Mouse (Mus musculus): ENCODE data around the gene Mtmr12. TPM values are rescaled to one million over a fixed set of nuclear protein-coding genes. Genes with fewer than 3 reads are reported as not detected.

Mtmr12 gene
- polyA plus RNA-seq, 2 experiments: 16.6 to 20.7 TPM

- no peak overlapping the region for H3K9ac ChIP-seq (ENCODE audit: low read depth, low read length, severe bottlenecking)
- H3K4me3 ChIP-seq (replicated peaks; ENCODE audit: low read length): no peak overlapping the region
- WGBS: 56% methylated on average over 4 of the region's 4 CpGs
- ATAC-seq (ENCODE audit: low FRiP score, low read depth) (no peak), DNase-seq (ENCODE audit: low spot score) (no peak)
- no peaks in the 10 kb centered on the region for H3K9me3 ChIP-seq (ENCODE audit: control insufficient read depth, low read length)
- H3K27me3 ChIP-seq (ENCODE audit: control insufficient read depth, insufficient read depth, low read length): no peaks in the 10 kb centered on the region
- H3K36me3 ChIP-seq (ENCODE audit: control insufficient read depth, insufficient read depth, low read length): peaks cover 65% of the 10 kb centered on the region
- H3K4me2 ChIP-seq (replicated peaks; ENCODE audit: low read depth, low read length, severe bottlenecking): no peak overlapping the region
- no peak overlapping the region for H3K27ac ChIP-seq (replicated peaks; ENCODE audit: low read depth, low read length)
- H3K4me1 ChIP-seq (ENCODE audit: control insufficient read depth, insufficient read depth, low read length): peaks cover 3% of the 10 kb centered on the region; the same call in 1 of the 2 replicates
- no peak for TF ChIP-seq POLR2A (IDR thresholded peaks at IDR 0.05; ENCODE audit: borderline replicate concordance, extremely low read depth, insufficient read depth, insufficient read length)
These were observed 31.2 kb downstream of the Mtmr12 start for GRCm38 (mm10) chr15:12235983-12236382.

DNA sequence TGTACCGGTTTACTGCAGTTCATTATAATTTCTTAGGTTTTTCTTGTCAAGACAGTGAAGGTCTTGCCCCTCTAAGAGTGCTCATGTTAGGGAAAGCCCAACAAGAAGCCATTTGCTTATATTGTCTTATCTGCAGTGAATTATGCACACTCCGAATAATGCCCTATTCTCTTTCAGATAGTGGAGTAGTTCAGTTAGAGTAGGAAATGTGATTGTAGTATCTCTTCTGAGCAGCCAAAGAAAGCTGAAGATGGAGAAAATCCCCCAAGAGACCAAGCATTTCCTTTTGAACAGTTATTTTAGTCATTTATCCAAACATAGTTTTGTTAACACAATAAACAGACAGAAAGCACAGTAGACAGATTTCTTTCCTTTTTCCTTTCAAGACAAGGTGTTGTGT lies 32.1 kb downstream of the Mtmr12 start:
- ATAC-seq (ENCODE audit: low FRiP score, low read depth) (no peak), DNase-seq (ENCODE audit: low spot score) (no peak)
- no peak for TF ChIP-seq POLR2A (IDR thresholded peaks at IDR 0.05; ENCODE audit: borderline replicate concordance, extremely low read depth, insufficient read depth, insufficient read length)
- Histone ChIP-seq H3K9ac (ENCODE audit: low read depth, low read length, severe bottlenecking) (no peak overlapping the region), H3K9me3 (ENCODE audit: control insufficient read depth, low read length) (no peaks in the 10 kb centered on the region), H3K4me1 (ENCODE audit: control insufficient read depth, insufficient read depth, low read length) (peaks cover 3% of the 10 kb centered on the region; the same call in 1 of the 2 replicates), H3K4me2 (replicated peaks; ENCODE audit: low read depth, low read length, severe bottlenecking) (no peak overlapping the region), H3K36me3 (ENCODE audit: control insufficient read depth, insufficient read depth, low read length) (peaks cover 65% of the 10 kb centered on the region), H3K27me3 (ENCODE audit: control insufficient read depth, insufficient read depth, low read length) (no peaks in the 10 kb centered on the region), H3K27ac (replicated peaks; ENCODE audit: low read depth, low read length) (no peak overlapping the region), H3K4me3 (replicated peaks; ENCODE audit: low read length) (no peak overlapping the region)
- 86% methylated on average over 2 of the region's 2 CpGs for WGBS

DNA sequence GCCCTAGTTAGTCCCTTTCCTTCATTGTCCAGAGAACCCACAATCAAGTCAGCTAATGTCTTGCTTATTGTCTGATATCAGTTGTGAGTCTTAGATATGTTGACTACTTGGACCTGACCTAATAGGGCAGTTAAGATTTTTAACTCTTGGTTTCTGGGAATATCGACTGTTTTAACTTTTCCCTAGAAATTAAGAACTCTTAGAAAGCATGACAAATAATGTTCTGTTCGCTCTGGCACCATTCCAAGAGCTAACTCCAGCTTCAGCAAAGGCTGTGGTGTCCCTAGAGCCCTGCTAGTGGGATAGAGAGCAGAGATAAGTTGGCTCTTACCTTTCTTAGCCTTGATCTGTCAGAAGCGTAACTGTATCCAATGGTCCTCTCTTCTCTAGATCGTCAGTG lies 32.7 kb downstream of the Mtmr12 start:
- no peak overlapping the region for H3K9ac ChIP-seq (ENCODE audit: low read depth, low read length, severe bottlenecking)
- ATAC-seq (ENCODE audit: low FRiP score, low read depth) (no peak), DNase-seq (ENCODE audit: low spot score) (no peak)
- H3K36me3 ChIP-seq (ENCODE audit: control insufficient read depth, insufficient read depth, low read length): peaks cover 64% of the 10 kb centered on the region
- no peak for TF ChIP-seq POLR2A (IDR thresholded peaks at IDR 0.05; ENCODE audit: borderline replicate concordance, extremely low read depth, insufficient read depth, insufficient read length)
- no peaks in the 10 kb centered on the region for H3K9me3 ChIP-seq (ENCODE audit: control insufficient read depth, low read length)
- no peaks in the 10 kb centered on the region for H3K27me3 ChIP-seq (ENCODE audit: control insufficient read depth, insufficient read depth, low read length)
- no peaks in the 10 kb centered on the region for H3K4me1 ChIP-seq (ENCODE audit: control insufficient read depth, insufficient read depth, low read length)
- no peak overlapping the region for H3K4me3 ChIP-seq (replicated peaks; ENCODE audit: low read length)
- no peak overlapping the region for H3K27ac ChIP-seq (replicated peaks; ENCODE audit: low read depth, low read length)
- no peak overlapping the region for H3K4me2 ChIP-seq (replicated peaks; ENCODE audit: low read depth, low read length, severe bottlenecking)
- WGBS: 81% methylated on average over 4 of the region's 4 CpGs

DNA sequence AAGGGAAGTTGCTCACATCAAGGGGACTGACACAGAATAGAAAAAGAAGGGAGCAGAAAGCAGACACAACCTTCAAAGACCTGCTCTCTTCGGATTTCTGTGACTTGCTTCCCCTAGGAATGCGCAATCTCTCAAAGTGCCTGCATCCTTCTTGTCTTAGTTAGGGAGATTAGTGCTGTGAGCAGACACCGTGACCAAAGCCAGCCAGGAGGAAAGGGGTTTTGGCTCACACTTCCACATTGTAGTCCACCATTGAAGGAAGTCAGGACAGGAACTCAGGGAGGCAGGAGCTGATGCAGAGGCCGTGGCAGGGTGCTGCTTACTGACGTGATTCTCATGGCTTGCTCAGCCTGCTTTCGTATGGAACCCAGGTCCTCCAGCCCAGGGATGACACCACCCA lies 33.5 kb downstream of the Mtmr12 start:
- peaks cover 63% of the 10 kb centered on the region for H3K36me3 ChIP-seq (ENCODE audit: control insufficient read depth, insufficient read depth, low read length)
- no peaks in the 10 kb centered on the region for H3K9me3 ChIP-seq (ENCODE audit: control insufficient read depth, low read length)
- DNase-seq (ENCODE audit: low spot score) (no peak), ATAC-seq (ENCODE audit: low FRiP score, low read depth) (no peak)
- TF ChIP-seq POLR2A (IDR thresholded peaks at IDR 0.05; ENCODE audit: borderline replicate concordance, extremely low read depth, insufficient read depth, insufficient read length): no peak
- no peak overlapping the region for H3K9ac ChIP-seq (ENCODE audit: low read depth, low read length, severe bottlenecking)
- whole genome bisulfite sequencing: 88% methylated on average over 6 of the region's 6 CpGs
- no peak overlapping the region for H3K4me3 ChIP-seq (replicated peaks; ENCODE audit: low read length)
- no peak overlapping the region for H3K4me2 ChIP-seq (replicated peaks; ENCODE audit: low read depth, low read length, severe bottlenecking)
- no peaks in the 10 kb centered on the region for H3K27me3 ChIP-seq (ENCODE audit: control insufficient read depth, insufficient read depth, low read length)
- no peaks in the 10 kb centered on the region for H3K4me1 ChIP-seq (ENCODE audit: control insufficient read depth, insufficient read depth, low read length)
- no peak overlapping the region for H3K27ac ChIP-seq (replicated peaks; ENCODE audit: low read depth, low read length)

GRCm38 (mm10) chr15:12240705-12241328 lies 36.0 kb downstream of the Mtmr12 start:
- H3K9me3 ChIP-seq (ENCODE audit: control insufficient read depth, low read length): no peaks in the 10 kb centered on the region
- H3K27me3 ChIP-seq (ENCODE audit: control insufficient read depth, insufficient read depth, low read length): no peaks in the 10 kb centered on the region
- ATAC-seq (ENCODE audit: low FRiP score, low read depth): no peak
- no peaks in the 10 kb centered on the region for H3K4me1 ChIP-seq (ENCODE audit: control insufficient read depth, insufficient read depth, low read length)
- WGBS: 93% methylated on average over 3 of the region's 3 CpGs
- TF ChIP-seq POLR2A (IDR thresholded peaks at IDR 0.05; ENCODE audit: borderline replicate concordance, extremely low read depth, insufficient read depth, insufficient read length): no peak
- no peak overlapping the region for H3K9ac ChIP-seq (ENCODE audit: low read depth, low read length, severe bottlenecking)
- H3K27ac ChIP-seq (replicated peaks; ENCODE audit: low read depth, low read length): no peak overlapping the region
- H3K36me3 ChIP-seq (ENCODE audit: control insufficient read depth, insufficient read depth, low read length): peaks cover 66% of the 10 kb centered on the region
- H3K4me2 ChIP-seq (replicated peaks; ENCODE audit: low read depth, low read length, severe bottlenecking): no peak overlapping the region
- DNase-seq (ENCODE audit: low spot score): no peak
- no peak overlapping the region for H3K4me3 ChIP-seq (replicated peaks; ENCODE audit: low read length)
